Mouse (Mus musculus) ES-Bruce4 (cell line): ENCODE measurements at regions not wholly inside any gene's neighbourhood (a gene's known extent, or its start where the extent isn't known, plus 50 kb on each side); places are given as distances from the start of the nearest gene placed in this dataset.

ENCODE experiments used
- H3K27ac ChIP-seq: 2 replicates; pipeline ENCODE4 v1.5.1; 2012; ENCODE audit warnings: low read length, inconsistent platforms; ENCODE audit not compliant: insufficient read depth
- H3K27me3 ChIP-seq: 2 replicates; pipeline ENCODE4 v1.6.1; 2012; ENCODE audit warnings: mild to moderate bottlenecking, low read length, inconsistent platforms; ENCODE audit not compliant: control insufficient read depth, poor library complexity, insufficient read depth, severe bottlenecking
- H3K36me3 ChIP-seq: 2 replicates; pipeline ENCODE4 v1.6.1; 2012; ENCODE audit warnings: inconsistent platforms, mild to moderate bottlenecking, low read length, moderate library complexity; ENCODE audit not compliant: control insufficient read depth, poor library complexity, insufficient read depth, severe bottlenecking
- H3K4me1 ChIP-seq: one replicate; pipeline ENCODE4 v1.8.1; 2011; ENCODE audit warnings: low read length; ENCODE audit not compliant: control insufficient read depth, insufficient read depth
- H3K4me3 ChIP-seq: 2 replicates; pipeline ENCODE4 v1.5.1; 2011; ENCODE audit warnings: low read depth, mild to moderate bottlenecking, low read length
- H3K9ac ChIP-seq: 2 replicates; pipeline ENCODE4 v1.6.1; 2012; ENCODE audit warnings: low read depth, mild to moderate bottlenecking, inconsistent platforms; ENCODE audit not compliant: poor library complexity, severe bottlenecking
- H3K9me3 ChIP-seq: replicated peaks from 2 replicates; pipeline ENCODE4 v1.6.1; 2012; ENCODE audit warnings: mild to moderate bottlenecking, low read length, inconsistent platforms; ENCODE audit not compliant: control insufficient read depth, poor library complexity, insufficient read depth, severe bottlenecking
- CTCF ChIP-seq: IDR thresholded peaks from one replicate; pipeline ENCODE4 v1.8.1; 2011; ENCODE audit warnings: low read depth, low read length
- EP300 ChIP-seq: IDR thresholded peaks from 2 replicates; pipeline ENCODE4 v1.6.1; 2011; ENCODE audit warnings: low read depth, low read length; ENCODE audit not compliant: insufficient read depth
- POLR2A ChIP-seq: IDR thresholded peaks from one replicate; pipeline ENCODE4 v1.8.1; 2011; ENCODE audit warnings: low read length; ENCODE audit not compliant: insufficient read depth

DNA sequence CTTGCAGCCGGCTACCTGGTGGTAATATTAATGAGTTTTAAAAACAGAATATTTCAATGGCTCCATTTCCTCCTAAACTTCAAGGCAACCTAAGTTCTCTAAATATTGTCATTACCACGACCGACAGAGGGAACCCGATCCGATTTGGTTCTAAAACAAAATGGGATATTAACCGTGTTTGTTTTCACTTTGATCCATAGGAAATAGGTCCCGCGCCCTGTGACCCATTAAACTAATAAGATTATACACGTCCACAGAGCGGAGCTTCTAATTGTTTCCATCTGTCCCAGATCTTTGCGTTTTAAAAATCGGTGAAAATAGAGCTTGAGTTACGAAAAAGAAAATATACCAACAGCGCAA is 254.8 kb upstream of the Nfe2l3 start:
- peak overlapping the region; percentile 66 for H3K9ac ChIP-seq
- no peaks in the 10 kb centered on the region for H3K9me3 ChIP-seq
- no peak overlapping the region for H3K27ac ChIP-seq
- peak overlapping the region; percentile 57 for H3K4me3 ChIP-seq
- no peaks in the 10 kb centered on the region for H3K36me3 ChIP-seq
- TF ChIP-seq CTCF (no peak), EP300 (no peak), POLR2A (no peak)
- peaks cover 23% of the 10 kb centered on the region for H3K27me3 ChIP-seq
- H3K4me1 ChIP-seq, result no peaks in the 10 kb centered on the region

DNA sequence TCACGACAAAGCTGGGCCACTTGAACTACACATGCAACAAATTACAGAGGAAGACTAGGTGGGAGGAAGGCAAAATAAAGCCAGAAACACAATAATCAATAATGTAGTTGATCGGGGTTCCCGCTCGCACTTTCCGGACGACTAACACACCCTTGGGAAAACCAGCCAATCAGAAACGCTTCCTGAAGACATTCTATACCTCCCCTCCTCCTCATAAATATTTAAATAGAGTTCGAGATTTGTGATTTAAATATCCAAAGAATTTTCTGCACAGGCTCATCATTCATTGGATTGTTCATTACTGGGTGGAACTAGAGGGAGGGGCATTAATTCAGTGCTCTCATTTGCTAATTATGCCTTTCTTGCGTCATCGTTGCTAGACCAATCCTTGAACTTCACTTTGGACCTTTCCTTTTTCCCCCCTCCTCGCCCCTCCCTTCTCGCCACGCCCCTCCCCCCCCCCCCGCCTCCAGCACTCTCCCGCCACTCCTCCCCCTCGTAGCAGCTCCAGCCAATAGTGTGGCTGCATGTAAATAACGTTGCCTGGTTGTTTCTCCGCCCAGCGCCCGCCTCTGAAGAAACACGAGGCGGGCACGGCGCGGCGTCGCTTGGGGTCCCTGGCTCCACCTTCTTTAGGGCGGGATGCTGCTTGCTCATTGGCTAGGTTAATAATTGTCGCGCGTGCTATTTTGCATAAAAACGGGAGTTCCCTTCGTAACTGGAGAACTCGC is 254.2 kb upstream of the Nfe2l3 start:
- peaks cover 28% of the 10 kb centered on the region for H3K27me3 ChIP-seq

GRCm38 (mm10) chr6:51178799-51179398 is 253.6 kb upstream of the Nfe2l3 start:
- Histone ChIP-seq H3K9ac (no peak overlapping the region), H3K9me3 (no peaks in the 10 kb centered on the region), H3K4me1 (no peaks in the 10 kb centered on the region), H3K27ac (no peak overlapping the region), H3K27me3 (peaks cover 28% of the 10 kb centered on the region), H3K4me3 (no peak overlapping the region), H3K36me3 (no peaks in the 10 kb centered on the region)
- no peak for TF ChIP-seq POLR2A
- TF ChIP-seq EP300, result no peak
- no peak for TF ChIP-seq CTCF

More for the DNA sequence above, 254.2 kb upstream of the Nfe2l3 start:
- H3K36me3 ChIP-seq, result no peaks in the 10 kb centered on the region
- H3K9ac ChIP-seq, result peak overlapping the region; percentile 66
- TF ChIP-seq CTCF, result no peak
- no peak for TF ChIP-seq EP300
- TF ChIP-seq POLR2A, result no peak
- H3K4me1 ChIP-seq, result no peaks in the 10 kb centered on the region
- H3K4me3 ChIP-seq, result peak overlapping the region; percentile 57
- no peak overlapping the region for H3K27ac ChIP-seq
- H3K9me3 ChIP-seq, result no peaks in the 10 kb centered on the region

GRCm38 (mm10) chr6:51179741-51180537 is 252.5 kb upstream of the Nfe2l3 start:
- no peak overlapping the region for H3K27ac ChIP-seq
- TF ChIP-seq CTCF (no peak), POLR2A (no peak), EP300 (no peak)
- H3K4me1 ChIP-seq, result no peaks in the 10 kb centered on the region
- H3K36me3 ChIP-seq, result no peaks in the 10 kb centered on the region
- H3K27me3 ChIP-seq, result peaks cover 26% of the 10 kb centered on the region
- H3K4me3 ChIP-seq, result no peak overlapping the region
- H3K9ac ChIP-seq, result no peak overlapping the region
- no peaks in the 10 kb centered on the region for H3K9me3 ChIP-seq

- Histone ChIP-seq H3K27me3 (peaks cover 25% of the 10 kb centered on the region), H3K4me1 (no peaks in the 10 kb centered on the region), H3K9ac (no peak overlapping the region)
These were observed 251.3 kb upstream of the Nfe2l3 start for GRCm38 (mm10) chr6:51180881-51181875.

More at GRCm38 (mm10) chr6:51180881-51181875, 251.3 kb upstream of the Nfe2l3 start:
- no peak for TF ChIP-seq POLR2A
- no peak for TF ChIP-seq EP300
- no peak for TF ChIP-seq CTCF
- no peak overlapping the region for H3K27ac ChIP-seq
- H3K4me3 ChIP-seq, result no peak overlapping the region
- H3K36me3 ChIP-seq, result no peaks in the 10 kb centered on the region
- no peaks in the 10 kb centered on the region for H3K9me3 ChIP-seq
